Mouse (Mus musculus) heart, postnatal 0 days (tissue): ENCODE measurements at regions not wholly inside any gene's neighbourhood (a gene's known extent, or its start where the extent isn't known, plus 50 kb on each side); places are given as distances from the start of the nearest gene placed in this dataset.

Experiments
- ATAC-seq: fragments of 200-750 bp; cut with Nextera tagmentation; 2 replicates; pipeline ENCODE4 v1.8.0; 2017; ENCODE audit warnings: low read depth, moderate number of reproducible peaks, moderate library complexity; ENCODE audit not compliant: insufficient read depth
- DNase-seq: peaks from one replicate; pipeline ENCODE4 v3.0.0-alpha.2; 2016; ENCODE audit warnings: low spot score
- H3K27ac ChIP-seq: fragments of 300-500 bp; sonication (generic); 2 replicates; pipeline ENCODE4 v1.5.1; 2014; ENCODE audit warnings: low read depth, mild to moderate bottlenecking
- H3K27me3 ChIP-seq: fragments of 300-500 bp; sonication (generic); 2 replicates; pipeline ENCODE4 v1.6.1; 2014; ENCODE audit warnings: low read length, mixed read lengths; ENCODE audit not compliant: control insufficient read depth, insufficient read depth
- H3K36me3 ChIP-seq: fragments of 300-500 bp; sonication (generic); replicated peaks from 2 replicates; pipeline ENCODE4 v1.6.1; 2014; ENCODE audit warnings: low read length, mixed read lengths; ENCODE audit not compliant: control insufficient read depth, insufficient read depth
- H3K4me1 ChIP-seq: fragments of 300-500 bp; sonication (generic); 2 replicates; pipeline ENCODE4 v1.6.1; 2014; ENCODE audit warnings: antibody characterized with exemption; ENCODE audit not compliant: control insufficient read depth, insufficient read depth
- H3K4me2 ChIP-seq: fragments of 300-500 bp; sonication (generic); 2 replicates; pipeline ENCODE4 v1.6.1; 2014; ENCODE audit warnings: low read depth, mild to moderate bottlenecking, low read length, moderate library complexity
- H3K4me3 ChIP-seq: fragments of 300-500 bp; sonication (generic); 2 replicates; pipeline ENCODE4 v1.5.1; 2014; ENCODE audit warnings: low read depth, low read length
- H3K9ac ChIP-seq: fragments of 300-500 bp; sonication (generic); replicated peaks from 2 replicates; pipeline ENCODE4 v1.6.1; 2014; ENCODE audit warnings: low read depth, low read length, mixed read lengths
- H3K9me3 ChIP-seq: fragments of 300-500 bp; sonication (generic); replicated peaks from 2 replicates; pipeline ENCODE4 v1.6.1; 2016; ENCODE audit warnings: low read length; ENCODE audit not compliant: control insufficient read depth
- CTCF ChIP-seq: IDR thresholded peaks from 2 replicates; pipeline ENCODE4 v1.5.1; 2016; ENCODE audit warnings: antibody characterized with exemption, control low read depth, low read depth
- EP300 ChIP-seq: IDR thresholded peaks from 2 replicates; pipeline ENCODE4 v1.6.1; 2016; ENCODE audit warnings: antibody characterized with exemption, low read depth
- WGBS: fragments of 180-500 bp; shearing (Covaris S2); extraction: QIAGEN DNeasy Blood & Tissue Kit; methylation state at CpG from one replicate; pipeline ENCODE4 v1.1.7; 2014; 5-methylcytosine and 5-hydroxymethylcytosine counted together

DNA sequence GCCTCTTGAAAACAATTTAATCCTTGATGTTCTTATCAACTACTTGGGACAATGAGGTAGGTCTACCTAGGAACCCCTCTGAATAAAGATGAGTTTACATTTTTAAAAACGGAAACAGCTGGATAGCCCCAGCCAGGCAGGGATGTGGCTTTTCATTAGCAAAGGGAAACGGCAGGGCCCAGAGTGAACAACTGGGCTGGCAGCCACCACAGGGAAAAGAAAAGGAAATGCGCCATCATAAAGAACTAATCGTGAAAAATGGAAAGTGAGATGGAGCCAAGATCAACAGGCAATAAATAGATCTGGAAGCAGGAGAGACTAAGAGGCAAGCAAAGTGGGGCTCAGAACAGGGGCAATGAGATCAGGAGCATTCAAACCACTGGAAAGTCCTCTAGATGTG is 161.4 kb upstream of the Nr2f2 start:
- Histone ChIP-seq H3K4me2 (no peak overlapping the region), H3K36me3 (no peaks in the 10 kb centered on the region), H3K27me3 (no peaks in the 10 kb centered on the region), H3K9ac (no peak overlapping the region), H3K4me1 (no peaks in the 10 kb centered on the region), H3K4me3 (no peak overlapping the region), H3K9me3 (no peaks in the 10 kb centered on the region; the same call in 1 of the 2 replicates), H3K27ac (0 out of 2 replicates have a peak overlapping the region, but pooled peaks have one; percentile 7)
- TF ChIP-seq EP300 (no peak), CTCF (no peak)
- ATAC-seq, result no peak
- WGBS, result 52% methylated on average over 4 of the region's 4 CpGs
- DNase-seq, result no peak

DNA sequence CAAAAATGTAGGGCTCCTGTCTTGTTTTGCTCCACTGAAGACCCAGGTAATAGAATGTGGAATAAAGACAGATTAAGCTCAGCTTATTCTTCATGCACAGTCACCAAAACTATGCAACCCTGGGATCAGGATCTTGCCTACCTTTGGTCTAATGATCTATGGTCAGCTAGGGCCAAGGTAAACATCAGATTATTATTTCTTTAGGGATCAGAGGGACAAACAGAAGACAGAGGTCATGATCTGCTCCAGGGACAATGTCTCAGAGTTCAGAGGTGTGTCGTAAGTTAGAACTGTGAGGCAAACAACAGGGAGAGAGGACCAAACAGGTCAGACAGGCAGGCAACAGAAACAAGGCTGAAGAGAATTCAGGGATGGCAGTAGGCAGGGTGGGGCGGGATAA is 158.8 kb upstream of the Nr2f2 start:
- Histone ChIP-seq H3K4me3 (no peak overlapping the region), H3K4me2 (no peak overlapping the region), H3K27ac (no peak overlapping the region), H3K9me3 (no peaks in the 10 kb centered on the region), H3K9ac (no peak overlapping the region), H3K4me1 (no peaks in the 10 kb centered on the region), H3K36me3 (no peaks in the 10 kb centered on the region), H3K27me3 (no peaks in the 10 kb centered on the region)
- 77% methylated on average over 2 of the region's 2 CpGs for WGBS
- no peak for DNase-seq
- TF ChIP-seq EP300 (no peak), CTCF (no peak)
- no peak for ATAC-seq

DNA sequence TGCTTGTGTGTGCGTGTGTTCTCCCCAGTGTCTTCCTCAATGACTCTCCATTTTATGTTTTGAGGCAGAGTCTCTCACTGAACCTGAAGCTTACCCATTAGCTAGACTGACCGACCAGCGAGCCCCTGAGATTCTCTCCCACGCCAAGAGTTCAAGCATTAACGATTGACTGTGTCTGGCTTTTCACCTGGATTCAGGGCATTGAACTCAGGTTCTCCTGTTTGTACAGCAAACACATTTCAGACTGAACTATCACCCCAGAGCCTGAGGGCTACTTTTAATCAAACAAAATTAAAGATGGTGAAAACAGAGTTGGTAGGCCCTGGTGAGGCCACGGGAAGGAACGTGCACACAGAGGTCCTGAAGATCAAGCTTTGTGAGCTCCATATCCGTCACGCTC is 158.2 kb upstream of the Nr2f2 start:
- Histone ChIP-seq H3K27ac (no peak overlapping the region), H3K27me3 (no peaks in the 10 kb centered on the region), H3K36me3 (no peaks in the 10 kb centered on the region), H3K9me3 (no peaks in the 10 kb centered on the region), H3K4me3 (no peak overlapping the region), H3K4me2 (no peak overlapping the region), H3K4me1 (no peaks in the 10 kb centered on the region), H3K9ac (no peak overlapping the region)
- ATAC-seq, result no peak
- TF ChIP-seq CTCF (no peak), EP300 (no peak)
- 87% methylated on average over 9 of the region's 9 CpGs for WGBS
- no peak for DNase-seq

DNA sequence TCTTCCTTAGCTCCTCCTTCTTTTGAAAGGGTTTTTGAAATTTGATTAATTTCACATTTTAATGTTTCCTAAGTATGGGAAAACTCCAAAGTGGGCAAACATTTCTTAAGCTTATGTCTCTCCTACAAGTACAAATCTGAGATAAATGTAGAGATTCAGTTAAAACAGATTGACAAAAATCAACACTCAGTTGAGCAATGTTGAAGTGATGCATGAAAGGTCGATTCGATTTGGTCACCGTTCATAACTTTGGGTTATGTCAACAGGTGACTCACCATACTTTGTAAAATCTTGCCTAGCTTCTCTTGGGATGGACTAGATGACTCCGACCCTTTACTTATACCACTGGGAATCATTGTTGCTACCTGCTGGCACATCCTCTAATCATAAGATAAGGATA is 157.7 kb upstream of the Nr2f2 start:
- Histone ChIP-seq H3K9ac (no peak overlapping the region), H3K9me3 (no peaks in the 10 kb centered on the region), H3K4me3 (no peak overlapping the region), H3K36me3 (no peaks in the 10 kb centered on the region), H3K27ac (no peak overlapping the region), H3K4me2 (no peak overlapping the region), H3K4me1 (no peaks in the 10 kb centered on the region), H3K27me3 (no peaks in the 10 kb centered on the region)
- WGBS, result 96% methylated on average over 4 of the region's 4 CpGs
- no peak for TF ChIP-seq CTCF
- TF ChIP-seq EP300, result no peak
- no peak for DNase-seq
- no peak for ATAC-seq

DNA sequence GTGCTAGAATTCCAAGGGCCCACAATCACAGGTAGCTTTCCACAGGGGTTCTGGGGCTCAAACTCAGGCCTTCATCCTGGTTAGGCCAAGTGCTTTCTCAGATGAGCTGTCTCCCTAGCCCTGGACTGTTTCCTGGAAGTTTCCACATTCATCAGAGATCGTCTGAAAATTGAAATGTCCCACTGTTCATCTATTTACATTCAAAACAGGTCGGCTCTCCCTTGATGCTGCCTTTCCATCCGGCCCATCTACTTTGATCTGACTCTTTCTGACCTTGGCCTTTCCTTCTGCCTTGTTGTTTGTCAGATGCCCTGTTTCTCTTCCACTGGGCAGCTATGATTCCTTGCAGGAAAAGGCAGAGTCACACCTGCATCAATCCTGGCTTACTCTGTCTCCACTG is 150.2 kb upstream of the Nr2f2 start:
- Histone ChIP-seq H3K27me3 (no peaks in the 10 kb centered on the region), H3K4me1 (no peaks in the 10 kb centered on the region; the same call in 1 of the 2 replicates), H3K9ac (no peak overlapping the region), H3K36me3 (no peaks in the 10 kb centered on the region), H3K4me2 (no peak overlapping the region), H3K27ac (no peak overlapping the region), H3K4me3 (no peak overlapping the region), H3K9me3 (no peaks in the 10 kb centered on the region)
- ATAC-seq, result no peak
- WGBS, result 62% methylated on average over 3 of the region's 3 CpGs
- no peak for DNase-seq
- TF ChIP-seq EP300 (no peak), CTCF (no peak)

DNA sequence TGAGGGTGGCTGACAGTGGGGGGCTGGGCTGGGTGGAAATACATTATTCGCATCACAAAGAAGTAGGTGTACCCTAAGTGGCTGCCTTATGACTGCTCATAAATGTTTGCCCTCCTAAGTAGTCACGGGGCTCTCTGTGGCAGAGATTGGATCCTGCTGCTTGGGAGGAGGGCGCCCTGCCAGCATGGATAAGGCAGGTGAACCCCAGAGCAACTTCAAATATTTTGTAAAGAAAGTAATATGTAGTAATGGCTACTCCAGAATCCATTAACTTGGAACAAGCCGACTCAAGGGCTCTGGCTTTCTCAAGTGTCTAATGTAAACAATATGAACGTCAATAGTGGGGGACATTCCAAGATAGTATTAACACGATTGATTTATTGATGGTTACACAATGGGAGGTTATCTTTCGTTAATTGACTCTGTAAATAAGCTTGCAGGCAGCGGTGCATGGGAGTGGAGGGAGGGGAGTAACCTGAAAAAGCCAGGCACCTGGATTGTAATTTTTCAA is 148.9 kb upstream of the Nr2f2 start:
- Histone ChIP-seq H3K9ac (no peak overlapping the region), H3K27me3 (no peaks in the 10 kb centered on the region), H3K36me3 (no peaks in the 10 kb centered on the region), H3K27ac (no peak overlapping the region), H3K9me3 (no peaks in the 10 kb centered on the region), H3K4me2 (no peak overlapping the region), H3K4me1 (no peaks in the 10 kb centered on the region; the same call in 1 of the 2 replicates), H3K4me3 (no peak overlapping the region)
- TF ChIP-seq CTCF (no peak), EP300 (no peak)
- WGBS, result 30% methylated on average over 8 of the region's 8 CpGs
- DNase-seq (no peak), ATAC-seq (no peak)
